Mouse (Mus musculus): ENCODE data around the gene Cnga3.

Cnga3 gene

DNA sequence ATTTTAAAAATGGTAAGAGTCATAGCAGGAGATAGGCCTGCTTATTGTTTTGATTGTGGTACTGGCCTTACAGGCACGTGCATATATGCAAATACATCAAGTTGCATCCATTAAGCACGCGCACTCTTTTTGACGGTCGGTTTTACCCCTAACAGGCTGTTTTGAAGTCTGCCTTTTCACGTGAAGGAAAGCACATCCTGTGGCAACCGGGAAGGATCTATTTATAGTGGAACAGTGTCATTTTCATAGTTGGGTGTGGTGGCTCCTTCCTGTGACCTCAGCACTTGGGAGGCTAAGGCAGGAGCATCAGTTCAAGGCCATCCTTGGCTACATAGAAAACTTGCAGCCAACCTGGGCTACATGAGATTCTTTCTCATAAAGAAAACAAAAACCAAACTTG is 72.3 kb downstream of the Cnga3 start:
- DNase-seq (ENCODE audit: low read depth, low spot score), result peak; percentile 53

DNA sequence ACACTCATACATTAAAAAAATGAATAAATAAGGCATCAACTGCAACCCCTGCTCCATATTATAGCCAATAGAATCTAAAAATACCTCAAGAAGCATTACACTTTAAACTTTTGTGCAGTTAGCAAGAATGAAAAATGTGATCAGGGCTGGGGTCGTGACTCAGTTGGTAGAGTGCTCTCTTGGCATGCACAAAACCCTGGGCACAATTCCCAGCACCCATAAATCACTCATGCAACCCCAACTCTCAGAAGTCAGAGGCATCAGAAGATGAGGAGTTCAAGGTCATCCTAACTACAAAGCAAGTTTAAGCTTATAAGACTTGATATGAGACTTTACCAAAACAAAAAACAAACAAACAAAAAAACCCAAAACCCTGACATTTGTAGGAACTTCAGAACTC is 73.5 kb downstream of the Cnga3 start:
- DNase-seq (ENCODE audit: low read depth, low spot score), result no peak

DNA sequence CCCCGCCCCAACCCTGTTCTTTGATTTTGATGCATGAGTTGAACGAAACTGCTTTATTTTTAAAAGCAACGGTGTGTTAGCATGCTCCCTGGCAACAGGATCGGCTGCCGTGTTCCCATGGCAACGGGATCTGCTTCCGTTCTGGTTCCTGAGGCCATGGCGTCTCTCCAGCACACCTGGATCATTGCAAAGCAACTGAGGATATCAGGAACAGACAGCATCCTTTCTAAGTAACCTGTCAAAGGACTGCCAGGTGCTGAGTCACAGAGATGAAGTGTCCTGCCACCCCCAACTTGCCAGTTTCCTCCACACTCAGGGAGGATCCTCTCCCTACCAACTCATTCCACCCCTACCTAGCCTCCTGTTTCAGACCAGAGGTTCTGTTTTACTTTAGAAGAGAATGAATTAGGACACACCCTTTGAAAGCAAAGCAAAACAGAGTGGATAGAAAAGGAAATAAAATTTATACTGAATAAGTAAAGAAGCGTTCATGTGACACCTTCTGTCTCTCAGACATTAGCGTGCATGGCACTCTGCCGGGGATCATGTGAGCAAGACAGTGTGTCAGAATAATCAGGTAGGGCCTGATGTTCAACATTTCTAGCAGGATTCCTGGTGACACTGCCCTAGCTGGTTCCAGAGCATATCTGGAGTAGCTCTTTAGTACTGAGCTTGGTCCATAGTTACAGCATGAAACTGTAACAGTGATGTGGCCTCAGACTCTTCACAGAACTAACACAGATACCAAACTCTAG is 74.1 kb downstream of the Cnga3 start:
- no peak for DNase-seq (ENCODE audit: low read depth, low spot score)

DNA sequence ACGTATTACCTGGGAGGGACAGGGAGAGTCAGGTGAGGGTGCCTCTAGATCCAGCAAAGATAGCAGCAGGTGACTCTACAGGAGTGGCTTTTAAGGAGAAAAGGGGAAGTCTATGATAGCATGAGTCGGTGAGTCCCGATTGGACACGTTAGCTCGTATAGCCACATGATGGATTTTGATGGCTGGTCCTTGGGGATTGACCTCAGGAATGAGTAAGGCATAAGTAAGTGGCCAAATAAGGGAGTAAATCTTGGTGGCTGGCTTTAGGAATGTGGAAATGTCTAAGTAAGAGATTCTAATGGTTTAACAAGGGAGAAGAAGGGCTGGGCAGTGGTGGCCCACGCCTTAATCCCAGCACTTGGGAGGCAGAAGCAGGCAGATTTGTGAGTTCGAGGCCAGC is 74.7 kb downstream of the Cnga3 start:
- DNase-seq (ENCODE audit: low read depth, low spot score), result no peak

DNA sequence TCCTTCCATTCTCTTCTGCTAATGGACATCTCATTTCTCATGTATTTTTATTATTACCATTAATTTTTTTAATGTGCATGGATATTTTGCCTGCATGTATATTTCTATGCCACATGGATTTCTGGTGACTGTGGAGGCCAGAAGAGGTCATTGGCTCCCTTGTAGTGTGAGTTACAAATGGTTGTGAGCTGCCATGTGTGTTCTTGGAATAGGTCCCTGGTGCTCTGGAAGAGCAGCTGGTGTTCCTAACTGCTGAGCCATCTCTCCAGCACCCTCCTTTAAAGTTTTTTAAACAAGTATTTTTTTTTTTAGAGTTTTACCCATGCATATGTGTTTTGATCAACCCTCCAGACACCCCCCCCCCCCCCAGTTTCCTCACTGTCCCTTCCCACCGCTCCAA is 82.2 kb downstream of the Cnga3 start:
- DNase-seq (ENCODE audit: low read depth, low spot score), result no peak

DNA sequence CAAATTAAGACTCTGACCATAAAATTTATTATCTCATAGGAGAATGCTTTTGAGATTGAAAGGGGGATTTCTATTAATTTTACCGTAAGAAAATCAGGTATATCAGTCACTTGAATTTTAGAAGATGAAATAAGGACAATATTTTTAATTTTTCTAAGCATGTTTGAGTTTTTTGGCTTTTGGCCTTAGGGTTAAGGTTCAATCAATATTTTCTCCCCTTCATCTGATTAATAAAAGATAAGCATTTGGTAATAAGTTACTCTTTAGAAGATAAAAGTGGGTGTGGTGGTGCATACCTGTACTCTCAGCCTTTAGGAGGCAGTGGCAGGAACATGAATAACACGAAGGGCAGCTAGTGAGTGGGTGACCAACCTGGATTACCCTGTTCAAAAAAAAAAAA is 84.7 kb downstream of the Cnga3 start:
- DNase-seq (ENCODE audit: low read depth, low spot score), result no peak

DNA sequence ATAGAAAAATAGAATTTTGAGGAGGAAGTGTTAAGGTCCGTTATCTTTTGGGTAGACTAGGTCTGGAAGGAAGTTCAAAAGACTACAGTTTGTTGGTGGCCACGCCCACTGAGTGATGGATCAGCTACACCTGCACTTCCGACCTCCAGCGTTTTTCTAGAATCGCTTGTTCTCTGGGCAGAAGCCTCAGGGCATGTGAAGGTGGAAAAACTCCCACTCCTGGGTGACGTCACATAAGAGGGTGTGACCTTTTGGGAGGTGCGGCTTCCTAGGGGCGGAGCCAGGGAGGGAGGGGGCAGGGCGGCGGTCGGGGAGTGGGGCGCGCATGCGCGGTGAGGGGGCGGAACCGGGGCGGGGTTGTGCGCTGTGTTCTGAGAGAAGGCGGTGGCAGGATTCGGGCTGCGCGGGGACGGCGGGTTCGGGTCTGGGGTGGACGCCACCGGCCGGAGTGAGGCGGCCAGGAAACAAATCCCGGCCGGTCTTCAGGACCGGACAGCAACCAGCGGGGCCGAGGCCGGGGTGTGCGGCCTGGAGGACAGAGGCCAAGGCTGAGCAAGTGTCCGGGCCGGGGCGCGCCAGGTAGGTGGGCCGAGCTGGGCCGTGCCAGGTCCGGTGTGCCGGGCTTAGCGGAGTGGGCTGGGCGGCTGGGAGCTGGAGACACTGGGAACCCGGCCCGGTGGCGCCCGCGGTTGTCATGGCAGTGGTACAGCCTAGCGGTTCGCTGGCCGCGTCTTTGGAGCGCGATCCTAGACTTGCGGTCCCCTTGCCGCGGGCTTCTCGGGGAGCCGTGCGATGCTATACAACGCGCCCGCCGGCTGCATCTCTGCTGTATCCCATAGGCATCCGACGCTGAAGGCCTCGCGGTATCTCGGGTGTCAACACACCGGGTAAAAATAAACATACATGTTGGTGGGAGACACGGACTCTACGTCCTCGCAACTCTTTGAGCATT is 85.6 kb downstream of the Cnga3 start, which contains the start of gene Inpp4a:
Gene Inpp4a (plus strand): TSS at position 326 of the 952 bp plus-strand sequence.
- peak; percentile 97 for DNase-seq (ENCODE audit: low read depth, low spot score)

DNA sequence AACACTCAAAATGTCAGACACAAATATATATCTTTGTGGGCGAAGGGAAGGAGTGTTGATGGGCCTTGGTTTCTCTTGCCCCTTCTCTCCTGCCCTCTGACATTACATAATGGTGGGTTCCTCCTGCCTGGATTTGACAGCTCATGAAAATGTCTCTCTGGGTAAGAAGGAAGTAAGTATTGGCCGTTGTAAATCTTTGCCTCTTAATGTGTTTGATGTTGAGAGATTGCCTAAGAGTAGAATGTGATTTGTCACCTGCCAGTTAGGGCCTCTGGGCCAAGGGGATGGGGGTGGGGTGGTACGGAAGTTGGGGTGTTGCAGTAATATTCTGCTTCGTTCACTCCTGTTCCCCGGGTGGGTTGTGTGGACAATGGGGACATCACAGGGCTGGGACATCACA is 86.4 kb downstream of the Cnga3 start:
- peak; percentile 54 for DNase-seq (ENCODE audit: low read depth, low spot score)

DNA sequence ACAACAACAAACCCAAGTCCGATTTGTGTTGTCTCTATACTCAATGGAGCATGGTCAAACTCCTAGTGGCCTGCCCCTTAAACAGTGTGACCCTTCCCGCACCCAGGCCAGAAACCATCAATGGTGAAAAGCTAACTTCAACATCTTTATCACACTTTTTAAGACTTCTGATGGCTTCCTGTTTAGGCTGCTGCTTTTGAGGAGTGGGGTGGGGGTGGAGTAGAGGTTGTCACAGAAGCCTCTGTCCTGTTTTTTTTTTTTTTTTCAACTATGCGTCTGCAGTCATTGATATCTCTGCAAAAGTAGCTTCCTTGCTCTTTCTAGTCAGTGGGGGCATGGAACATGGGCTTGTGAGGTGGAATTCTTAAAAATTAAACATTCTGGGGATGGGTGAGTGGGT is 88.6 kb downstream of the Cnga3 start:
- DNase-seq (ENCODE audit: low read depth, low spot score), result peak; percentile 60

DNA sequence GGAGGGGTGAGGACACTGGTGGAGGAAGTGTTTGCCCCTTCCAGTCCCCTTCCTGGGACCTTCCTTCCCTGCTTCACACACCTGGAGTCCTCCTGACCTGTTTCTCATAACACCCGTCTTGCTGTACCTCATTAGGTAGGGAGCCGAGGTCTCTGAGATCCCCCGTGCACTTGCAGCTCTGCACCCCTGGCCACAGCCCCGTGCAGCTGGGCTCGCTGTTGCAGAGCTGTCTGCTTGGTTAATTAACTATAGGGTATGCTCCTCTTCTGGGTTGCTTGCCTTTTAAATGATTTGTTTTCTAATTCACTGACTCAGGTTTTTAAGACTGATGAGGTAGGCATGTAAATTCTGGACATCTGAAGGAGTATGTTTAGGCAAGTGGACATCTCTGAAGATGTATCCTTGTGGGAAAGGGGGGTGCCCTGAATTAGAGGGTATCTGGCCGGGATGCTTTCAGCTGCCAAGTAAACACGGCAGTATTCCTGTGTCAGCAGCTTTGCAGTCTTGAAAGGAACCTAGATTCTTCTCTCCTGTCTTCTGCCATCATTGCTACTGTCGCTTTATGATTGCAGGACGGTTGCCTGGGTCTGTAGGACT is 91.6 kb downstream of the Cnga3 start:
- no peak for DNase-seq (ENCODE audit: low read depth, low spot score)

DNA sequence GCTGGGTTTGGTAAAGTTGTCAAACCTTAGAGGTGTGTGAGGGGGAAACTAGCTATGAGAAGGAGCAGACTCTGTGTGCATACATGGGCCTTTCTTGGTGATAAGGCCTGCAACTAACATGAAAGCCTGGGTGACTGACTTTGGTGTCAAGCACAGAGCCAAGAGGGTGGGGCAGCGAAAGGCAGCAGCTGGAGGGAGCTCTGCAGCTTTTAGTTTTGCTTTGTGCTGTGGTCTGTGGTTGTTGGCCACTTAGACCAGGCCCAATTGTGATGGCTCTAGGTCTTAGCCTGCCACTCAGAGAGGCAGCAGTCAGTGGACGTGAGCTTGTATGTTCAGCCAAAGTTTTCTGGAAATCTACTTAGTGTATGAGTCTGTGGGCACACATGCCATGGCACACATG is 93.4 kb downstream of the Cnga3 start:
- DNase-seq (ENCODE audit: low read depth, low spot score), result peak; percentile 51

DNA sequence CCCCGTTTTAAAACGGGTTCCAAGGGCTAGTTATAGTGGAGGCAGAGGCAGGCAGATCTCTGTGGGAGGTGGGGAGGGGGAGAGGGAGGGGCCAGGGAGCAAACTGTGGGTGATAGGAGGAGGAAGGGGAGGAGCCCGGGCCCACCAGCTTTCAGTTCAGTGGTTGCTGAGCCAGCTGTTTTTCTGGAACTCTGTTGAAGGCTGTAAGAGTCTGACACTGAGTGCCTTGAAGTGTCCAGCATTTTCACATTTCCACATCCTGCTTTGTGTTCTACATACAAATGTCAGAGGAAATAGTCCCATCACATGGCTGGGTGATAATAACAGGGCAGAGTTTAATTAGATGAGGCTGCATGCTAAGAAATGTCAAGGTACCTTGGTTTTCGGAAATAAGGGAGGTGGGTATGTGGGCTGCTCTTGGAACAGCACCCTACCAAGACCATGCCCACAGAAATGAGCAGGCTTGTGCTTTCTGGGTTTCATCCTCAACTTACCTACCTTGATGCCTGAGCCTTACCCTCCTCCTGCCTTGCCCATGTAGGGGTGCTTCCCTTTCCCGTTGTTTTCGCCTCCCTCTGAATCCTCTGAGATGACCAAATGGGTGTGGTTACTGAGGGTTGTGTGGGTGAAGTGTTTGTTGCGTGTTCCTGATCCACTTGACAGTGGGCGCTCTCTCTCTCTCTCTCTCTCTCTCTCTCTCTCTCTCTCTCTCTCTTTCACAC is 93.9 kb downstream of the Cnga3 start:
- DNase-seq (ENCODE audit: low read depth, low spot score), result peak; percentile 67

DNA sequence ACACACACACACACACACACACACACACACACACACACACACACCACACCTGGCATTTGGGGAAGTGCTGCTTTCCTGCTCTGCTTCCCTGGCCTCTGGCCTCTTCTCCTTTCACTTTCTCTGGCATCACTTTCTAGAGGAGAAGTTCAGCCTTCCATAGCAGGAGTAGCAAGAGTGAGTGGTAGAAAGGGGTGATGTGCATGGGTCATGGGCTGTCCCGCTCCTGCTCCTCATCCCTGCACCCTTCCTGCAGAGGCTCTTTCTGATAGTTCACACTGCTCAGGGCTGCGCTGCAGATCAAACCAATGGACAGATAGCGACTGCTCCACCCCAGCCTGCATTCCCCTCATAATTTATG is 94.5 kb downstream of the Cnga3 start:
- DNase-seq (ENCODE audit: low read depth, low spot score), result no peak

DNA sequence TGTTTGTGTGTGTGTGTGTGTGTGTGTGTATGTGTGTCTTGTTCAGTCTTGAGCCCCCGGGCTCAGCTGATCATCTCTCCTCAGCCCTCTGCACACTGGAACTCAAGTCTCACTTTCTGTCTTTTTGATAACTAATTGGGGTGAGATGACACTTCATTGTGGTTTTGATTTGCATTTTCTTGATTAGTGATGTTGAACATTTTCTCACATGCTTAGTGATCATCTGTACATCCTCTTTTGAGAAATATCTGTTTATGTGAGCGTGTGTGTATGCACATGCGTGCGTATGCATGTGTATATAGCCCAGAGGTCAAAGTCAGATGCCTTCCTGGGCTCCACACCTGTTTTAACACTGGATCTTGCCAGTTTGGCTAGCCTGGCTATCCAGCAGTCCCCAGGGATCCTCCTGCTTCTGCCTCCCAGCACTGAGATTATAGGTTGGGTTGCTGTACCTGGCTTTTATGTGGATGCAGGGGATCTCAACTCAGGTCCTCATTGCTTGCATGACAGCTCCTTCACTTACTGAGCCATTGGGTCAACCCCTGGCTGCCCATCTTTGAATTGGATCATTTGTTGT is 95.8 kb downstream of the Cnga3 start:
- DNase-seq (ENCODE audit: low read depth, low spot score), result no peak
